Mouse (Mus musculus) forebrain, embryonic 16.5 days (tissue): ENCODE data around the gene Aff1. TPM values are rescaled to one million over a fixed set of nuclear protein-coding genes. Genes with fewer than 3 reads are reported as not detected.
A peak's percentile ranks its signal among the peaks of the same experiment; 100 is the strongest.

ENCODE experiments used
- ATAC-seq: fragments of 200-750 bp; cut with Nextera tagmentation; 2 replicates; pipeline ENCODE4 v1.8.0; 2017; ENCODE audit warnings: mild to moderate bottlenecking, moderate library complexity
- H3K27ac ChIP-seq: fragments of 300-500 bp; sonication (generic); 2 replicates; pipeline ENCODE4 v1.5.1; 2014; ENCODE audit warnings: low read length, control low read depth
- H3K27me3 ChIP-seq: fragments of 300-500 bp; sonication (generic); replicated peaks from 2 replicates; pipeline ENCODE4 v1.6.1; 2014; ENCODE audit warnings: low read length; ENCODE audit not compliant: control insufficient read depth, insufficient read depth
- H3K36me3 ChIP-seq: fragments of 300-500 bp; sonication (generic); 2 replicates; pipeline ENCODE4 v1.6.1; 2014; ENCODE audit not compliant: control insufficient read depth, insufficient read depth
- H3K4me1 ChIP-seq: fragments of 300-500 bp; sonication (generic); replicated peaks from 2 replicates; pipeline ENCODE4 v1.6.1; 2014; ENCODE audit warnings: low read length; ENCODE audit not compliant: control insufficient read depth, insufficient read depth
- H3K4me2 ChIP-seq: fragments of 300-500 bp; sonication (generic); 2 replicates; pipeline ENCODE4 v1.6.1; 2014; ENCODE audit warnings: mild to moderate bottlenecking, low read length, control low read depth
- H3K4me3 ChIP-seq: fragments of 300-500 bp; sonication (generic); replicated peaks from 2 replicates; pipeline ENCODE4 v1.5.1; 2014; ENCODE audit warnings: mild to moderate bottlenecking, low read length, control low read depth
- H3K9ac ChIP-seq: fragments of 300-500 bp; sonication (generic); replicated peaks from 2 replicates; pipeline ENCODE4 v1.6.1; 2014; ENCODE audit warnings: low read depth, low read length, control low read depth
- H3K9me3 ChIP-seq: fragments of 300-500 bp; sonication (generic); 2 replicates; pipeline ENCODE4 v1.6.1; 2016; ENCODE audit warnings: low read length; ENCODE audit not compliant: control insufficient read depth
- WGBS: fragments of 180-500 bp; shearing (Covaris S2); extraction: QIAGEN DNeasy Blood & Tissue Kit; methylation state at CpG from one replicate; pipeline ENCODE4 v1.1.7; 2014; 5-methylcytosine and 5-hydroxymethylcytosine counted together
- polyA plus RNA-seq: library from polyadenylated mRNA; unstranded; fragments of >200 nt; fragmentation: Nextera tagmentation; extraction: Ambion mirVana; gene quantifications from 2 replicates; pipeline ENCODE4 v1.2.1, GENCODE M21; 2015

The Aff1 gene
- polyA plus RNA-seq, 1 experiment from 2014 or later = 1.5 TPM

DNA sequence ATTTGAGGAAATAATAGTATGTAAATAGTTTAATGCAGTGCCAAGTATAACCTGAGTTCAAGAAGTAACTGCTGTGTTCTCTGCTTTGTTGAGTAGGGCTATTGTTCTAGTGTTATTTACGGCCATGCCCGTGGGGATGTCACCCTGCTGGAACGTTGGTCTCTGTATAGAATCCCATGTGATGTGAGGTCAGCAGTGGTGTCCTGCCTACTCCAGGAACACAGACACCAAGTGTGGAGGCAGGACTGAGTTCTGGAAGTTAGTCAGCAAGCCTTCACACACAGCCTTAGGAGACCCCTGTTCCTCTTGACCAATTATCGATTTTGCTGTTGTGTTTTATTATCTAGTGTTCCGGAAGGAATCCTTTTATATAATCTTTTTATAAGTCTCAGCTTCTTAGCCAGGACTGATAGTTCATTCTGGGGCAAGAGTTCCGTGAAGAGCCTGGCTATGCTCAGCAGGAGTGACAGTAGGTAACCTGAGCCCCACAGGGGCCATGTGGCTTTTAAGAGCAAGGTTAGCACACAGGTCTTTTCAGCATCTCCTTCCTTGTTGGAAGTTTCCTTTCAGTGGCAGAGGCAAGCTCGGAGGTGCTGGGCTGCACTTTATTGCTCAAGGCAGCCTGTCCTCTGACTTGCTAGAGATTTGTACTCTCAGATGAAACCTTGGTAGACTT, 115.6 kb downstream of the Aff1 start:
- Histone ChIP-seq H3K36me3 (no peaks in the 10 kb centered on the region), H3K4me3 (no peak overlapping the region), H3K4me1 (peaks cover 9% of the 10 kb centered on the region), H3K9me3 (no peaks in the 10 kb centered on the region), H3K27ac (no peak overlapping the region), H3K27me3 (no peaks in the 10 kb centered on the region), H3K4me2 (no peak overlapping the region), H3K9ac (no peak overlapping the region)
- ATAC-seq = no peak
- WGBS = 60% methylated on average over 7 of the region's 7 CpGs

DNA sequence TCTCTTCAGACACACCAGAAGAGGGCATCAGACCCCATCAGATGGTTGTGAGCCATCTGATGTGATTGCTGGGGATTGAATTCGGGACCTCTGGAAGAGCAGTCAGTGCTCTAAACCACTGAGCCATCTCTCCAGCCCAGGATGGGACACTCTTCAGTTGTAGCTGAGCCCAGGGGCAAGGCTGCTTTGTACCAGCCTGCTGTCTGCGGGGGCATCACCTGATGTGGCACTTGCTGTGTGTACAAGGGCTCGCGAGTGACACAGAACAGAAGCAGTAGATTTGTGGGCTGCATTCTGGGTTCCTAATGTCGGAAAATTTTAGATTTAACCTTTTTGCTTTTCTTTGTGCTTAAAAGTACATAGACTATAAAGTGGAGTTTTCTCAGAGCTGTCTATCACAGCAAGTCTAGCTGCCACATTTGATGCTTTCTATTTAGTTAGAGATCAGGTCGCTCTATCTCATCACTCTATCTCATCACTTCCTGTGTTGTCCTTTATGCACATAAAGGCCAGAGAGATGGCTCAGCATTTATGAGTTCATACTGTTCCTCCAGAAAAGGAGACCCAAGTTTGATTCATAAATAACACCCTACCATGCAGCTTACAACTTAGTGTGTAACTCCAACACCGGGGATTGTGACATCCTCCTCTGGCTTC, 117.6 kb downstream of the Aff1 start:
- Histone ChIP-seq H3K27ac (no peak overlapping the region), H3K27me3 (no peaks in the 10 kb centered on the region), H3K4me1 (no peaks in the 10 kb centered on the region), H3K9ac (no peak overlapping the region), H3K4me2 (no peak overlapping the region), H3K9me3 (no peaks in the 10 kb centered on the region), H3K36me3 (no peaks in the 10 kb centered on the region), H3K4me3 (no peak overlapping the region)
- WGBS = 92% methylated on average over 7 of the region's 7 CpGs
- ATAC-seq = no peak

DNA sequence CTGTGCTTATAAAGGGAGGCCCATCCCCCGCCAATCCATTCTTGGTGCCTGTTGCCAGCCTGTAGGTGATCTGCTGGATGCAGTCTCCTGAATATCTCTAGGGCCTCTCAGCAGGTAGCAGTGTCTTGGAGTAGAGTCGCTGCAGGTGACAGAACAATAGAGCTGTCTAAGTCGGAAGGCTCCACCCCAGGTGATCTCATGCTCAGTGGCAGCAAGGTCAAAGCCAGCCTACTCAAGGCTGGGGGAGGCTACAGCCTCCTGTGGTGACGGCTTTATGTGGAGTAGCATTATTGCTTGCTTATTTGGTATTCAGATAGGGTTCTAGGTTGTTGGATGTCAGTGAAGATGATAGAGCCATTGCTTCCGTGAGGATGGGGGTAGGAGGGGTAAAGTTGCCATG, 121.1 kb downstream of the Aff1 start:
- Histone ChIP-seq H3K9me3 (no peaks in the 10 kb centered on the region), H3K27ac (no peak overlapping the region), H3K4me2 (no peak overlapping the region), H3K27me3 (no peaks in the 10 kb centered on the region), H3K4me3 (no peak overlapping the region), H3K9ac (no peak overlapping the region), H3K36me3 (no peaks in the 10 kb centered on the region), H3K4me1 (no peaks in the 10 kb centered on the region)
- WGBS = 81% methylated on average over 5 of the region's 5 CpGs
- ATAC-seq = no peak

DNA sequence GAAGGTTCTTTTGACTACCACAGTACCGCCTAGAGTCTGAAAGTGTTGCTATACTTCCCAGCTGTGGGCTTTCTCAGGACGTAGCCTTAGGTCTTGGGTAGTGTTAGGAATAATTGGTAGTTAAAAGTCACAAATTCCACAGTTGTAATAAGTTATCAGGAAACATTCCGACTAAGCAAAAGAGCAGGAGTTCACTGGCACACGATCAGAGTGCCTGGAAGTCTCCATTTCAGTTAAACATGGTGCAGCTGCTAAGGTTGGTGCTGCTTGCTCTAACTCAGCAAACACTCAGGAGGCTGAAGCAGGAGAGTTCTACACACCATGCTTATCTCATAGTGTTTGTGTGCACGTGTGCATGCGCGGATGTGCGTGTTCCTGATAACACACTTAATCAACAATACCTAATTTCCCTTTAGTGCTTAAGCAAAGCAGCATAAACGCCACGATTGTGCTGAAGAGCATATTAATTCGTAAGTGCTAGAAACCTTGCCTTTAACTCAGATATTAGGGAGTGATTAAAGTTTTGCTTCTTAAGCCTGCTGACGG, 121.9 kb downstream of the Aff1 start:
- no peak overlapping the region for H3K9ac ChIP-seq
- 89% methylated on average over 12 of the region's 12 CpGs for WGBS
- H3K36me3 ChIP-seq = no peaks in the 10 kb centered on the region
- no peak for ATAC-seq
- H3K27ac ChIP-seq = no peak overlapping the region
- H3K9me3 ChIP-seq = no peaks in the 10 kb centered on the region
- no peak overlapping the region for H3K4me2 ChIP-seq
- H3K4me1 ChIP-seq = no peaks in the 10 kb centered on the region
- no peak overlapping the region for H3K4me3 ChIP-seq
- H3K27me3 ChIP-seq = no peaks in the 10 kb centered on the region

DNA sequence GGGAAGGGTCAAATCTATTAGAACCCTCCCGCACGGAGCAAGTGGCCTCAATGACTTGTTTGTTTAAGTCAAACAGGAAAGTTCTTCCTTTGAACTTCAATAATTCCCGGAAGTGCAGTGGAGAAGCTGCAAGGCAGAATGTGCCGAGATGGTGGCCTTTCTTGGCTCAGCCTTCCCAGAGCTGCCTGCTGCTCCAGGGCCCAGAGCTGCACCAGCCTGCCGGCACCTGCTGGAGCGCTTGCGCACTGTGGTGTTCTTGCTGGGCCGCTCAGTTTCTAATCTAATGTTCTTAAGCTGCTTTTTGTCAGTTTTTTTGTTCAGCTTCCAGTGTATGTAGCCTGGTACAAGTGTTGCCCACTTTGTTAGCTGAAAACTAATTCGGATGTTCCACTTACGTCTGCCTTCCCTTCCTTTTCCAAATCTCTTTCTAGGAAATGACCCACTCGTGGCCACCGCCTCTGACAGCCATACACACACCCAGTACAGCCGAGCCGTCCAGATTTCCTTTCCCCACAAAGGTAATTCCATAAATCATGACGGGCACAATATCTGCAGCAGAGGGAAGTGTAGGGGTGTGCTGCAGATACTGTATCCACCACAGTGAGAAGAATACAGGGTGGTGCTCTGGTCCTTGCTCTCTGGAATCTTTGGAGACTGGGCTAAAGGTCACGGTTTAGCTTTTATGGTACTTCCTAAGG, 122.5 kb downstream of the Aff1 start:
- H3K9me3 ChIP-seq = no peaks in the 10 kb centered on the region
- no peak overlapping the region for H3K27ac ChIP-seq
- peak; percentile 12; the same call in 1 of the 2 replicates for ATAC-seq

DNA sequence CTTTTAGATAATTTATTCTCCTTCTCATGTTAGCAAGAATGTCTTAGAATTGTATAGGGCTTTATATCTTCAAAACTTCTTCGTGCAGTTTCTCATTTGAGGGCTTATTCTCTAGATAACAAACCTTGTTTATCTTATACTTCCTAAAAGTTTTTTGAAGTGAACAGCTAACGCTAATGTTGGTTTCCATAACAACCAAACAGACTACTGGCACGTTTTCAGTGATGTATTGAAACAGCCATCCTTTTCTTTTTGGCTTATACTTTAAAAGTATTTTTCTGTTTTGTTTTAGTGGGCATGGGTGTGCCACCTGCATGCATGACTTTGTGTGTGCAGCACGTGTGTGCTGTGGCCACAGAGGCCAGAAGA, 123.1 kb downstream of the Aff1 start:
- no peaks in the 10 kb centered on the region for H3K9me3 ChIP-seq
- H3K36me3 ChIP-seq = no peaks in the 10 kb centered on the region
- H3K27me3 ChIP-seq = no peaks in the 10 kb centered on the region
- H3K4me3 ChIP-seq = no peak overlapping the region
- no peaks in the 10 kb centered on the region for H3K4me1 ChIP-seq
- H3K9ac ChIP-seq = no peak overlapping the region
- H3K27ac ChIP-seq = no peak overlapping the region
- ATAC-seq = no peak
- no peak overlapping the region for H3K4me2 ChIP-seq
- WGBS = 48% methylated on average over 4 of the region's 4 CpGs

More for the DNA sequence above, 122.5 kb downstream of the Aff1 start:
- H3K4me1 ChIP-seq = no peaks in the 10 kb centered on the region
- H3K4me3 ChIP-seq = no peak overlapping the region
- 57% methylated on average over 16 of the region's 16 CpGs for WGBS
- no peak overlapping the region for H3K4me2 ChIP-seq
- no peaks in the 10 kb centered on the region for H3K36me3 ChIP-seq
- no peak overlapping the region for H3K9ac ChIP-seq
- H3K27me3 ChIP-seq = no peaks in the 10 kb centered on the region

DNA sequence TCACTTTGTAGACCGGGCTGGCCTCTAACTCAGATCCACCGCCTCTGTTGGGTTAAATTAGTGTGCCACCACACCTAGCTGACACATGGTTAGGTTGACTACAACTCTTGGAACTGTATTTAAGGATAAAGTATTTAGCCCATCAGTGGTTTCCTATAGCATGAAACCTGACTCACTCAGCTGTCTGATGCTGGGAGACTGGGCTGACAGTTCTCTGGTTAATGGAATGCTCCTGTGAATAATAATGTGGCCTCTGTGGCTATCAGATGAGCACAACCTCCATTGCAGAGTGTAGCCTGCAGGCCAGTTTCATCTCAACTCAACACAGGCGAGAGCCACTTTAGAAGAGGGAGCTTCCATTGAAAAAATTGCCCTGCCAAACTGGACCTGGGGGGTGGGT, 124.5 kb downstream of the Aff1 start:
- Histone ChIP-seq H3K9me3 (no peaks in the 10 kb centered on the region), H3K27me3 (no peaks in the 10 kb centered on the region), H3K4me1 (no peaks in the 10 kb centered on the region), H3K4me2 (no peak overlapping the region), H3K27ac (no peak overlapping the region), H3K4me3 (no peak overlapping the region), H3K36me3 (no peaks in the 10 kb centered on the region), H3K9ac (no peak overlapping the region)
- no peak for ATAC-seq
- WGBS = 86% methylated on average over 3 of the region's 3 CpGs

DNA sequence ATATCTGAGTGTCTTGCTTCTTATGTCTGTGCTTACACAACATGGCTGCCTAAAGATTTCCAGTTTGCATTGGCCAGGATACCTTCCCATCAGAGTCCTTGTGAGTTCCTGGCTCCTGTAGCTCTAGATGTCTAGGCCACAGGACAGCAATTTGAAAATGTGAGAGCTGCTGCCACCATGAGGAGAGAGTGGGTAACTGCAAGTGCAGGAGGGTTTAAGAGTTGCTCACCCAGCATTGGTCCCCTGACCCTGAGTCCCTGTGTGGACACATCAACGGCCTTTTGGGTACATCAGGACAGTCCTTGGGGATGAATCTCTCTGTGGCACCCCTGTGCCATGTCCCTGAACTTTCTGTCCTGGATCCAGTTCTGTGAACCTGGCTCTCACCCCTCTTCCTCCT, 125.6 kb downstream of the Aff1 start:
- Histone ChIP-seq H3K4me3 (no peak overlapping the region), H3K4me2 (no peak overlapping the region), H3K9ac (no peak overlapping the region), H3K9me3 (no peaks in the 10 kb centered on the region), H3K27me3 (no peaks in the 10 kb centered on the region), H3K36me3 (no peaks in the 10 kb centered on the region), H3K4me1 (no peaks in the 10 kb centered on the region), H3K27ac (no peak overlapping the region)
- ATAC-seq = peak; percentile 58
- WGBS = 12% methylated on average over 1 of the region's 1 CpGs

DNA sequence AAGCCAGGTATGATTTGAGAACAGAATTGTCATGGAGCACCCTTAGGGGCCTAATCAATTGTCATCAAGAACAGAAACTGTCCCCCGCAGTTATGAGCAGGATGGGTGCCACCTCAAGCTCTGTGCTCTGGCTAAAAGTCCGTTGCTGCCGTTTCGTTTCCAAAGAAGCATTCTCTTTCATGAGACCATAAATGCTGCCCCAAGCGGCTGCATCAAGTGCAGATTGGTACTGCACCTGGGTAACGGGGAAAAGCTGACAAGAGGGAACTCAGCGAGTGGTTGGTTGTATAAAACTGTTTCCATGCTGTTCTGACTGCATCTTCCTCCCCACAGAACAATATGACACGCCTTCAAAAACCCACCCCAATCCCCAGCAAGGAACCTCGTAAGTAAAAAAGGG, 126.4 kb downstream of the Aff1 start:
- Histone ChIP-seq H3K27me3 (no peaks in the 10 kb centered on the region), H3K27ac (no peak overlapping the region), H3K9ac (no peak overlapping the region), H3K4me1 (no peaks in the 10 kb centered on the region), H3K36me3 (no peaks in the 10 kb centered on the region), H3K4me3 (no peak overlapping the region), H3K4me2 (no peak overlapping the region), H3K9me3 (no peaks in the 10 kb centered on the region)
- no peak for ATAC-seq
- WGBS = 86% methylated on average over 9 of the region's 9 CpGs
